Mouse (Mus musculus): ENCODE results near the gene Akr1c14. TPM values are rescaled to one million over a fixed set of nuclear protein-coding genes. Genes with fewer than 3 reads are reported as not detected.

Akr1c14 gene
- polyA plus RNA-seq, 1 experiment = 2.9 TPM

DNA sequence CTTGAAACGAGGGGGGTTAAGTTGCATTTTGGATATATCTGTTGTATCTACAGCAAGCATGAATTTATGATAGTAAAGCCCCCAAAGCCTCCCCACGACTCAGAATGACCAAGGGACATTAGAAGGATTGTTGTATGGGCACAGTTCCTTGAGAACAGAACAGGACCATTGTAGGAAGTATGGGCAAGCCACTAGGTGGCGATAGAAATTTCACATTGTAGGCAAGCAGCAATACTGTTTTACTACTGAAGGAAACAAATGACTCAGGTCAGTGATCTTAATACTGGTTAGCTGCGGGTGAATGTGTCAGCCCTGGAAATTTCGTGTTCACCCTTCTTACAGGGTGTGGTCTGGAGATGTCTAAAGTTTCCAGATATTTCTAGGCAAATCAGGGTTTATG lies 80.3 kb downstream of the Akr1c14 start:
- TF ChIP-seq POLR2A (IDR thresholded peaks at IDR 0.05; ENCODE audit: borderline replicate concordance, insufficient read depth, low read length) (no peak), CTCF (IDR thresholded peaks at IDR 0.05; ENCODE audit: borderline replicate concordance, insufficient read depth, low read depth, low read length) (no peak)
- 31% methylated on average over 5 of the region's 5 CpGs for WGBS
- peak in 1 of 2 experiments; percentile 8 for DNase-seq
- Histone ChIP-seq H3K4me1 (ENCODE audit: control insufficient read depth, insufficient read depth, low read length) (no peaks in the 10 kb centered on the region), H3K27ac (ENCODE audit: insufficient read depth, low read length) (no peak overlapping the region), H3K4me3 (replicated peaks; ENCODE audit: insufficient read depth, low read depth, low read length) (no peak overlapping the region), H3K27me3 (ENCODE audit: control insufficient read depth, insufficient read depth, low read length) (no peaks in the 10 kb centered on the region)

DNA sequence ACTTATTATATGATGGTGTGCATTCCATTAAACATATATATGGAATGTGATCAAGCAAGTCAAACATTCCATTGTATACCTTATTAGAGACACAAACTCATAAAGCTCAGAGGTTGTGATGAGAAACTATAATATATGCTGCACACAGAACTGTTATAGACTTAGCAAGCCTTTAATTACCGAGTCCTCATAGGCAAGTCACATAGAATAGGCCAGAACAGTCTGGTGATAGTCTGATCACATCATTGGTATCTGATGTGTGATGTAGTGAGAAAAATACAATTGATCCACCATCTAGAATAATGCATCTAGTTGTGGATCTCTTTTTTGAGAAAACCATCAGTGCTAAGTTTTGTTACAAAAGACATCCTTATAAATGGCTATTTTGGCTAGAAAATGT lies 82.5 kb downstream of the Akr1c14 start:
- TF ChIP-seq POLR2A (IDR thresholded peaks at IDR 0.05; ENCODE audit: borderline replicate concordance, insufficient read depth, low read length) (no peak), CTCF (IDR thresholded peaks at IDR 0.05; ENCODE audit: borderline replicate concordance, insufficient read depth, low read depth, low read length) (no peak)
- H3K4me3 ChIP-seq (replicated peaks; ENCODE audit: insufficient read depth, low read depth, low read length) = no peak overlapping the region

DNA sequence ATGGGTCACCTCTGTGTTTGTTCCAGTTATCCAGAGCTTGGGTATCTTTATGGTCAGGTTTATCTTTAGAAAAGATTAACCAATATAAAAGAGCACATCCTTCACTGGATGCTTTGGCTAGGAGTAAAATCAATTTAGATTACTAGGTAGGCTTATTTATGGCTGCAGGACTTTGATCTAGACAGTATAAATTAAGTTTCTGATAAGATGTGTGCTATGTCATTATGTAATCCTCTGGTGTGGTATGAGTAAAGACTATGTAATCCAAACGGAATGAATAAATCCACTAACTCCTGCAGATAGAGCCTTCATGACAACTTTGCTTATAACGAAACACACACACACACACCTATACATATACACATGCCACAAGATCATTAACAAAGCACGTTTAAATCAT lies 82.9 kb downstream of the Akr1c14 start:
- TF ChIP-seq POLR2A (IDR thresholded peaks at IDR 0.05; ENCODE audit: borderline replicate concordance, insufficient read depth, low read length) (no peak), CTCF (IDR thresholded peaks at IDR 0.05; ENCODE audit: borderline replicate concordance, insufficient read depth, low read depth, low read length) (no peak)
- 64% methylated on average over 3 of the region's 3 CpGs for WGBS
- Histone ChIP-seq H3K27me3 (ENCODE audit: control insufficient read depth, insufficient read depth, low read length) (no peaks in the 10 kb centered on the region), H3K27ac (ENCODE audit: insufficient read depth, low read length) (no peak overlapping the region), H3K4me3 (replicated peaks; ENCODE audit: insufficient read depth, low read depth, low read length) (no peak overlapping the region), H3K4me1 (ENCODE audit: control insufficient read depth, insufficient read depth, low read length) (no peaks in the 10 kb centered on the region)
- no peak for DNase-seq

More for the DNA sequence above, 82.5 kb downstream of the Akr1c14 start:
- WGBS = 60% methylated on average over 1 of the region's 1 CpGs
- no peak overlapping the region for H3K27ac ChIP-seq (ENCODE audit: insufficient read depth, low read length)
- H3K27me3 ChIP-seq (ENCODE audit: control insufficient read depth, insufficient read depth, low read length) = no peaks in the 10 kb centered on the region
- no peak for DNase-seq
- no peaks in the 10 kb centered on the region for H3K4me1 ChIP-seq (ENCODE audit: control insufficient read depth, insufficient read depth, low read length)

- Histone ChIP-seq H3K27me3 (ENCODE audit: control insufficient read depth, insufficient read depth, low read length) (no peaks in the 10 kb centered on the region), H3K27ac (ENCODE audit: insufficient read depth, low read length) (no peak overlapping the region), H3K4me1 (ENCODE audit: control insufficient read depth, insufficient read depth, low read length) (no peaks in the 10 kb centered on the region), H3K4me3 (replicated peaks; ENCODE audit: insufficient read depth, low read depth, low read length) (no peak overlapping the region)
- 26% methylated on average over 2 of the region's 2 CpGs for WGBS
- no peak for DNase-seq
- TF ChIP-seq POLR2A (IDR thresholded peaks at IDR 0.05; ENCODE audit: borderline replicate concordance, insufficient read depth, low read length) (no peak), CTCF (IDR thresholded peaks at IDR 0.05; ENCODE audit: borderline replicate concordance, insufficient read depth, low read depth, low read length) (no peak)
Measured at GRCm38 (mm10) chr13:4133070-4133469, 84.3 kb downstream of the Akr1c14 start.

Other genes starting within 250 kb of the Akr1c14 start
- gene Calml3, start 244.7 kb upstream of the Akr1c14 start, polyA plus RNA-seq (2012; rRNA removed) = not detected in 2 replicates
- not detected in 2 replicates for gene Calm4, start 211.3 kb upstream of the Akr1c14 start, polyA plus RNA-seq (2012; rRNA removed)
- gene Calm5, start 194.8 kb upstream of the Akr1c14 start, polyA plus RNA-seq (2012; rRNA removed) = not detected in 2 replicates
- gene Net1, start 130.8 kb upstream of the Akr1c14 start, polyA plus RNA-seq (2012; rRNA removed) = 7.8 and 8.6 TPM in 2 replicates
- gene Tubal3, start 130.7 kb upstream of the Akr1c14 start, polyA plus RNA-seq (2012; rRNA removed) = not detected in 2 replicates
- not detected in 2 replicates for gene Ucn3, start 103.7 kb upstream of the Akr1c14 start, polyA plus RNA-seq (2012; rRNA removed)
- gene Akr1c18, start 101.6 kb downstream of the Akr1c14 start, polyA plus RNA-seq (2012; rRNA removed) = not detected in 2 replicates
- gene Akr1c13, start 142.1 kb downstream of the Akr1c14 start, polyA plus RNA-seq (2012; rRNA removed) = 0.32 and 0.77 TPM in 2 replicates
- gene Akr1c19, start 179.7 kb downstream of the Akr1c14 start, polyA plus RNA-seq (2012; rRNA removed) = 0.11 TPM in 1 of 2 replicates, not detected in the other
- gene Akr1c12, start 230.4 kb downstream of the Akr1c14 start, polyA plus RNA-seq (2012; rRNA removed) = not detected in 2 replicates

All from cerebellum, adult 2 months (tissue).